Mouse (Mus musculus): ENCODE results near the gene Ccdc148. TPM values are rescaled to one million over a fixed set of nuclear protein-coding genes. Genes with fewer than 3 reads are reported as not detected.

Gene Ccdc148
- polyA plus RNA-seq, 1 experiment from 2014 or later, result 3.0 TPM

GRCm38 (mm10) chr2:59191466-59191865, 31.0 kb upstream of the Ccdc148 start:
- no peak overlapping the region for H3K27ac ChIP-seq
- H3K36me3 ChIP-seq (ENCODE audit: poor library complexity, severe bottlenecking), result peaks cover 6% of the 10 kb centered on the region; the same call in 1 of the 2 replicates
- H3K4me1 ChIP-seq, result peaks cover 6% of the 10 kb centered on the region; the same call in 1 of the 2 replicates
- peak; percentile 46; the same call in 1 of the 2 replicates for ATAC-seq
- H3K9ac ChIP-seq, result no peak overlapping the region
- no peaks in the 10 kb centered on the region for H3K27me3 ChIP-seq
- no peak overlapping the region for H3K4me3 ChIP-seq
- no peaks in the 10 kb centered on the region for H3K9me3 ChIP-seq (replicated peaks)
- WGBS, result 79% methylated on average over 8 of the region's 8 CpGs
- H3K4me2 ChIP-seq, result no peak overlapping the region

DNA sequence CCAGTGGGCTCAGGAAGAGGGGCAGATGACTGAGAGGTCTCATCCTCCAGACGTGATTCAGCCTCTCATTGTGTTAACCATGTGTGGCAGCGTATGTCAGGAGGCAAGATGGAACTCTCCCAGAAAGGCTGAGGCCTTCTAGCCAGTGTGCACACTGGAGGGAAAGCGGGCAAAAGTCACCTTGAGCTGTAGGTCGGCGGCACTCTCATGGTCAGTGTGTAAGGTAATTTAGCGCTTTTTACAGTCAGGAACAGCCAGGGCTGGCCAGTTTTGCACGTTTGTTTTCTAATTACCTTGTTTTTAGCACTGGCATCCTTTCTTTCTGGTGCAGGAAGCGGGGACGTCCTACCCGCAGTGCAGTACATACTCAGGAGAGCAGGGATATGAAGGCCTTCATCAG, 29.7 kb upstream of the Ccdc148 start:
- 91% methylated on average over 10 of the region's 10 CpGs for WGBS
- H3K9ac ChIP-seq, result no peak overlapping the region
- H3K36me3 ChIP-seq (ENCODE audit: poor library complexity, severe bottlenecking), result peaks cover 6% of the 10 kb centered on the region; the same call in 1 of the 2 replicates
- H3K4me2 ChIP-seq, result no peak overlapping the region
- no peaks in the 10 kb centered on the region for H3K27me3 ChIP-seq
- ATAC-seq, result no peak
- no peaks in the 10 kb centered on the region for H3K9me3 ChIP-seq (replicated peaks)
- no peak overlapping the region for H3K27ac ChIP-seq
- peaks cover 6% of the 10 kb centered on the region; the same call in 1 of the 2 replicates for H3K4me1 ChIP-seq
- H3K4me3 ChIP-seq, result no peak overlapping the region

GRCm38 (mm10) chr2:59189661-59190185, 29.2 kb upstream of the Ccdc148 start:
- H3K27ac ChIP-seq, result no peak overlapping the region
- H3K36me3 ChIP-seq (ENCODE audit: poor library complexity, severe bottlenecking), result peaks cover 6% of the 10 kb centered on the region; the same call in 1 of the 2 replicates
- H3K4me2 ChIP-seq, result no peak overlapping the region
- 88% methylated on average over 5 of the region's 5 CpGs for WGBS
- H3K4me3 ChIP-seq, result no peak overlapping the region
- H3K4me1 ChIP-seq, result peaks cover 6% of the 10 kb centered on the region; the same call in 1 of the 2 replicates
- H3K9me3 ChIP-seq (replicated peaks), result no peaks in the 10 kb centered on the region
- H3K9ac ChIP-seq, result no peak overlapping the region
- H3K27me3 ChIP-seq, result no peaks in the 10 kb centered on the region
- no peak for ATAC-seq

- Histone ChIP-seq H3K27ac (no peak overlapping the region), H3K9ac (no peak overlapping the region), H3K36me3 (ENCODE audit: poor library complexity, severe bottlenecking) (peaks cover 6% of the 10 kb centered on the region; the same call in 1 of the 2 replicates), H3K9me3 (replicated peaks) (no peaks in the 10 kb centered on the region), H3K4me1 (peaks cover 6% of the 10 kb centered on the region; the same call in 1 of the 2 replicates), H3K27me3 (no peaks in the 10 kb centered on the region), H3K4me3 (no peak overlapping the region), H3K4me2 (no peak overlapping the region)
- no peak for ATAC-seq
- WGBS, result 92% methylated on average over 8 of the region's 8 CpGs
Measured at GRCm38 (mm10) chr2:59188306-59188705, 27.8 kb upstream of the Ccdc148 start.

- Histone ChIP-seq H3K27ac (no peak overlapping the region), H3K4me2 (no peak overlapping the region), H3K36me3 (ENCODE audit: poor library complexity, severe bottlenecking) (peaks cover 6% of the 10 kb centered on the region; the same call in 1 of the 2 replicates), H3K4me1 (peaks cover 6% of the 10 kb centered on the region; the same call in 1 of the 2 replicates), H3K9ac (no peak overlapping the region), H3K4me3 (no peak overlapping the region), H3K27me3 (no peaks in the 10 kb centered on the region), H3K9me3 (replicated peaks) (no peaks in the 10 kb centered on the region)
- 95% methylated on average over 6 of the region's 6 CpGs for WGBS
- no peak for ATAC-seq
Measured at GRCm38 (mm10) chr2:59186966-59187365, 26.5 kb upstream of the Ccdc148 start.

- H3K4me3 ChIP-seq, result no peak overlapping the region
- H3K9ac ChIP-seq, result no peak overlapping the region
- peaks cover 6% of the 10 kb centered on the region; the same call in 1 of the 2 replicates for H3K36me3 ChIP-seq (ENCODE audit: poor library complexity, severe bottlenecking)
- 97% methylated on average over 8 of the region's 8 CpGs for WGBS
- no peaks in the 10 kb centered on the region for H3K9me3 ChIP-seq (replicated peaks)
- peaks cover under 1% of the 10 kb centered on the region; the same call in 1 of the 2 replicates for H3K4me1 ChIP-seq
- H3K27me3 ChIP-seq, result no peaks in the 10 kb centered on the region
- no peak overlapping the region for H3K27ac ChIP-seq
- no peak overlapping the region for H3K4me2 ChIP-seq
- ATAC-seq, result no peak
Measured at GRCm38 (mm10) chr2:59186122-59186521, 25.6 kb upstream of the Ccdc148 start.

- Histone ChIP-seq H3K4me3 (no peak overlapping the region), H3K27ac (no peak overlapping the region), H3K4me2 (no peak overlapping the region), H3K36me3 (ENCODE audit: poor library complexity, severe bottlenecking) (peaks cover 6% of the 10 kb centered on the region; the same call in 1 of the 2 replicates), H3K9ac (no peak overlapping the region), H3K27me3 (no peaks in the 10 kb centered on the region), H3K9me3 (replicated peaks) (no peaks in the 10 kb centered on the region), H3K4me1 (no peaks in the 10 kb centered on the region)
- WGBS, result 95% methylated on average over 11 of the region's 11 CpGs
- ATAC-seq, result no peak
Measured at GRCm38 (mm10) chr2:59184107-59185064, 23.9 kb upstream of the Ccdc148 start.

GRCm38 (mm10) chr2:59183541-59183940, 23.1 kb upstream of the Ccdc148 start:
- Histone ChIP-seq H3K9me3 (replicated peaks) (no peaks in the 10 kb centered on the region), H3K36me3 (ENCODE audit: poor library complexity, severe bottlenecking) (peaks cover 6% of the 10 kb centered on the region; the same call in 1 of the 2 replicates), H3K27ac (no peak overlapping the region), H3K27me3 (no peaks in the 10 kb centered on the region), H3K9ac (no peak overlapping the region), H3K4me1 (peaks cover 3% of the 10 kb centered on the region; the same call in 1 of the 2 replicates), H3K4me2 (no peak overlapping the region), H3K4me3 (no peak overlapping the region)
- ATAC-seq, result no peak
- 77% methylated on average over 4 of the region's 4 CpGs for WGBS

DNA sequence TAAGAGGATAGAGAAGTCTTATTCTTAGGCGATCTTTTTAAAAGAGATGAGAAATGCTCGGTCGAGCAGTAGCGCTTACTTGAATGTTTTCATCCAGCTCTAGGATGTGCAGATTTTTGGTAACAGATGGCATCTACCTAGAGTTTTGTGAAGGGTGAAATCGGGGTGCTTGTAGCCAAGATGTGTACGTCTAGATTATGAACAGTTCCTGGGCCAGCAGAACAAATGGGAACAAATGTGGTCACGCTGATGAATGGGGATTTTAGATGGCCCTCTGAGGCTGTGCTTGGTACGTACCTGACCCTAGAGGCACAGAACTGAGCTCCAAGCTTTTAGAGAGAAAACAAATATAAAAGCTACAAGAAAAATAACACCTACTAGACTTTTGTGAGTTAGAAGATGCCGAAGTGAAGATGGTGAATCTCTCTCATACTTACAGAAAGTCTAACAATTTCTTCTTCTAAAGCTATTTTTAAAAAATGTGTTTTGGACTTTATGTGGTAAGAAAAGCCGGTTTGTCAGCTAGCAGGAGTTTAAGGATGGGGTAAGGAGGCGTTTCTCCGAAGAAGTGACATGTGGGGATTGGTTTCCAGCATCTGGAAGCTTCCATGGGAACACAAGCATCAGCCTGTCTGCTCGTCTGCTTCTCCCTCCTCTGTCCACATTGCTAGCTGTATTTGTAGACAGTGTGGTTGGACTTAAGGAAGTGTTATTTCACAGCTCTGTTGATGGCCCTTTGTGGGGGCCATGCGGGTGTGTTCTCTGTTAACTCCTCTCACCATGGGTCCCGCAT, 21.0 kb upstream of the Ccdc148 start:
- no peak for ATAC-seq

GRCm38 (mm10) chr2:59179487-59179886, 19.0 kb upstream of the Ccdc148 start:
- Histone ChIP-seq H3K9me3 (replicated peaks) (no peaks in the 10 kb centered on the region), H3K4me1 (peaks cover 9% of the 10 kb centered on the region; the same call in 1 of the 2 replicates), H3K27me3 (no peaks in the 10 kb centered on the region), H3K4me2 (no peak overlapping the region), H3K4me3 (no peak overlapping the region), H3K27ac (no peak overlapping the region), H3K36me3 (ENCODE audit: poor library complexity, severe bottlenecking) (no peaks in the 10 kb centered on the region), H3K9ac (no peak overlapping the region)
- ATAC-seq, result no peak
- 69% methylated on average over 5 of the region's 5 CpGs for WGBS

More for the DNA sequence above, 21.0 kb upstream of the Ccdc148 start:
- no peaks in the 10 kb centered on the region for H3K27me3 ChIP-seq
- no peak overlapping the region for H3K4me3 ChIP-seq
- H3K27ac ChIP-seq, result no peak overlapping the region
- H3K9ac ChIP-seq, result no peak overlapping the region
- WGBS, result 86% methylated on average over 15 of the region's 15 CpGs
- H3K4me1 ChIP-seq, result peaks cover 9% of the 10 kb centered on the region; the same call in 1 of the 2 replicates
- H3K9me3 ChIP-seq (replicated peaks), result no peaks in the 10 kb centered on the region
- no peak overlapping the region for H3K4me2 ChIP-seq
- H3K36me3 ChIP-seq (ENCODE audit: poor library complexity, severe bottlenecking), result no peaks in the 10 kb centered on the region

DNA sequence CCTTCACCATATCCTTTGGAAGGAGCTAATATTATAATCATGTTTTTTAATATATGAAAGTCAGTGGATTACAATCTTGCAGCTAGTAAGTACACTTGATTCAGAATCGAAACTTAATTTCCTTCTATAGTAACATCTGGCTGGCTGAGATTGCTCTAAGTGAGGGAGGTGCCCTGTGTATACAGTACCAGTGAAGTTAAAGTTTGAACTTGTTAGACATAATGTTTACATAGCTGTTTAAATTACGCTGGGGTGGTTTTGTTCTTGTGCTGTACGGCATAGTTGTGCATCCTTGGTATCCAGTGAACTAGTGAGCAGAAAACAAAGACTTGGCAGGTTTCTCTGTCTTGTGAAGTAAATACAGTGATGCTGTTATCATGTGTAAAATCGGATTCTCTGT, 18.5 kb upstream of the Ccdc148 start:
- no peak overlapping the region for H3K4me3 ChIP-seq
- H3K4me2 ChIP-seq, result no peak overlapping the region
- no peaks in the 10 kb centered on the region for H3K36me3 ChIP-seq (ENCODE audit: poor library complexity, severe bottlenecking)
- H3K4me1 ChIP-seq, result peaks cover 9% of the 10 kb centered on the region; the same call in 1 of the 2 replicates
- no peak overlapping the region for H3K27ac ChIP-seq
- no peaks in the 10 kb centered on the region for H3K27me3 ChIP-seq
- no peaks in the 10 kb centered on the region for H3K9me3 ChIP-seq (replicated peaks)
- WGBS, result 78% methylated on average over 4 of the region's 4 CpGs
- no peak overlapping the region for H3K9ac ChIP-seq
- ATAC-seq, result no peak
